Mouse (Mus musculus) ES-Bruce4 (cell line): ENCODE measurements around the gene Prkch. TPM values are rescaled to one million over a fixed set of nuclear protein-coding genes. Genes with fewer than 3 reads are reported as not detected.

Source experiments
- H3K27ac ChIP-seq: 2 replicates; pipeline ENCODE4 v1.5.1; 2012; ENCODE audit warnings: low read length, inconsistent platforms; ENCODE audit not compliant: insufficient read depth
- H3K27me3 ChIP-seq: 2 replicates; pipeline ENCODE4 v1.6.1; 2012; ENCODE audit warnings: mild to moderate bottlenecking, low read length, inconsistent platforms; ENCODE audit not compliant: control insufficient read depth, poor library complexity, insufficient read depth, severe bottlenecking
- H3K36me3 ChIP-seq: 2 replicates; pipeline ENCODE4 v1.6.1; 2012; ENCODE audit warnings: inconsistent platforms, mild to moderate bottlenecking, low read length, moderate library complexity; ENCODE audit not compliant: control insufficient read depth, poor library complexity, insufficient read depth, severe bottlenecking
- H3K4me1 ChIP-seq: one replicate; pipeline ENCODE4 v1.8.1; 2011; ENCODE audit warnings: low read length; ENCODE audit not compliant: control insufficient read depth, insufficient read depth
- H3K4me3 ChIP-seq: 2 replicates; pipeline ENCODE4 v1.5.1; 2011; ENCODE audit warnings: low read depth, mild to moderate bottlenecking, low read length
- H3K9ac ChIP-seq: 2 replicates; pipeline ENCODE4 v1.6.1; 2012; ENCODE audit warnings: low read depth, mild to moderate bottlenecking, inconsistent platforms; ENCODE audit not compliant: poor library complexity, severe bottlenecking
- H3K9me3 ChIP-seq: replicated peaks from 2 replicates; pipeline ENCODE4 v1.6.1; 2012; ENCODE audit warnings: mild to moderate bottlenecking, low read length, inconsistent platforms; ENCODE audit not compliant: control insufficient read depth, poor library complexity, insufficient read depth, severe bottlenecking
- CTCF ChIP-seq: IDR thresholded peaks from one replicate; pipeline ENCODE4 v1.8.1; 2011; ENCODE audit warnings: low read depth, low read length
- EP300 ChIP-seq: IDR thresholded peaks from 2 replicates; pipeline ENCODE4 v1.6.1; 2011; ENCODE audit warnings: low read depth, low read length; ENCODE audit not compliant: insufficient read depth
- POLR2A ChIP-seq: IDR thresholded peaks from one replicate; pipeline ENCODE4 v1.8.1; 2011; ENCODE audit warnings: low read length; ENCODE audit not compliant: insufficient read depth
- polyA plus RNA-seq: library from polyadenylated mRNA; stranded (reverse); fragments of >200 nt; gene quantifications from 2 replicates; pipeline ENCODE4 v1.2.4, GENCODE M21; 2011; ENCODE audit warnings: low read depth; ENCODE audit not compliant: missing spikeins, insufficient read depth, insufficient read length

Prkch gene
- polyA plus RNA-seq, 1 experiment: 1.8 TPM

- no peak for TF ChIP-seq EP300
- TF ChIP-seq CTCF: no peak
- no peak for TF ChIP-seq POLR2A
- Histone ChIP-seq H3K36me3 (no peaks in the 10 kb centered on the region), H3K9ac (no peak overlapping the region), H3K27me3 (no peaks in the 10 kb centered on the region), H3K27ac (no peak overlapping the region), H3K9me3 (no peaks in the 10 kb centered on the region), H3K4me1 (no peaks in the 10 kb centered on the region), H3K4me3 (no peak overlapping the region)
These were observed 170.0 kb downstream of the Prkch start for GRCm38 (mm10) chr12:73754476-73755150.

DNA sequence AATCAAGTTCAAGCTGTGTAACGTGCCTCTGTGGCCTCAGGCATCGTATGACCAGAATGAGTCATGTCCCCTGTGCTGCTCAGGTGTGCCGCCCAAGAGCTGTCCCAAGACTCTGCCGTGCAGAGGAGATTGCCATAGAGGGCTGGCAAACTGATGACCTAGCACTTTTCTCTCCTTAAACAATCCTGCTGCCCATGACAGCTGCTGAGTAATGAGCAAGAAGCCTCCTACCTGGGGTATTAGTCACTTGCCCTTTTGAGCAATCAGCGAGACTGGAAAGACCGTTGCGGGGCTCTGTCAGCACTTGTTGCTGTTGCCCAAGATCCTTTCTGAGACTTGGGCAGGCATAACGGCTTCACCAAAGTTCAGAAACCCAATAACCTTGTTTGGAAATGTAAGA, 171.1 kb downstream of the Prkch start:
- no peak overlapping the region for H3K4me3 ChIP-seq
- no peaks in the 10 kb centered on the region for H3K36me3 ChIP-seq
- H3K9ac ChIP-seq: no peak overlapping the region
- no peaks in the 10 kb centered on the region for H3K4me1 ChIP-seq
- H3K27me3 ChIP-seq: no peaks in the 10 kb centered on the region
- H3K27ac ChIP-seq: no peak overlapping the region
- H3K9me3 ChIP-seq: no peaks in the 10 kb centered on the region
- TF ChIP-seq CTCF (no peak), EP300 (no peak), POLR2A (no peak)

- no peak overlapping the region for H3K9ac ChIP-seq
- no peaks in the 10 kb centered on the region for H3K36me3 ChIP-seq
- H3K27me3 ChIP-seq: no peaks in the 10 kb centered on the region
- TF ChIP-seq POLR2A (no peak), CTCF (no peak), EP300 (no peak)
- H3K27ac ChIP-seq: no peak overlapping the region
- H3K4me3 ChIP-seq: no peak overlapping the region
- no peaks in the 10 kb centered on the region for H3K9me3 ChIP-seq
- H3K4me1 ChIP-seq: no peaks in the 10 kb centered on the region
These were observed 171.9 kb downstream of the Prkch start for GRCm38 (mm10) chr12:73756527-73756926.

GRCm38 (mm10) chr12:73762001-73762400, 177.4 kb downstream of the Prkch start:
- Histone ChIP-seq H3K27me3 (no peaks in the 10 kb centered on the region; the same call in 1 of the 2 replicates), H3K27ac (no peak overlapping the region), H3K9ac (no peak overlapping the region), H3K9me3 (no peaks in the 10 kb centered on the region), H3K4me1 (no peaks in the 10 kb centered on the region), H3K4me3 (no peak overlapping the region), H3K36me3 (no peaks in the 10 kb centered on the region)
- TF ChIP-seq POLR2A (no peak), EP300 (no peak), CTCF (no peak)

- H3K4me3 ChIP-seq: no peak overlapping the region
- H3K27me3 ChIP-seq: no peaks in the 10 kb centered on the region; the same call in 1 of the 2 replicates
- TF ChIP-seq CTCF: no peak
- no peaks in the 10 kb centered on the region for H3K9me3 ChIP-seq
- H3K36me3 ChIP-seq: no peaks in the 10 kb centered on the region
- H3K4me1 ChIP-seq: no peaks in the 10 kb centered on the region
- H3K27ac ChIP-seq: no peak overlapping the region
- H3K9ac ChIP-seq: no peak overlapping the region
These were observed 178.2 kb downstream of the Prkch start for GRCm38 (mm10) chr12:73762762-73763161.

- no peak overlapping the region for H3K9ac ChIP-seq
- H3K36me3 ChIP-seq: no peaks in the 10 kb centered on the region
- H3K9me3 ChIP-seq: no peaks in the 10 kb centered on the region
- no peaks in the 10 kb centered on the region; the same call in 1 of the 2 replicates for H3K27me3 ChIP-seq
- H3K4me1 ChIP-seq: no peaks in the 10 kb centered on the region
- no peak overlapping the region for H3K4me3 ChIP-seq
- H3K27ac ChIP-seq: no peak overlapping the region
- no peak for TF ChIP-seq CTCF
- TF ChIP-seq EP300: no peak
- no peak for TF ChIP-seq POLR2A
These were observed 180.3 kb downstream of the Prkch start for GRCm38 (mm10) chr12:73764649-73765525.
